Mouse (Mus musculus) stomach, postnatal 0 days (tissue): ENCODE data around the gene Tshr. TPM values are rescaled to one million over a fixed set of nuclear protein-coding genes. Genes with fewer than 3 reads are reported as not detected.
A peak's percentile ranks its signal among the peaks of the same experiment; 100 is the strongest.
"Not testable (repeated sequence)": the region's sequence is repeated elsewhere in the genome, so short reads cannot be mapped to it uniquely, and the experiment has no call there.

ENCODE experiments used
- ATAC-seq: fragments of 200-750 bp; cut with Nextera tagmentation; 2 replicates; pipeline ENCODE4 v1.8.0; 2017; ENCODE audit not compliant: low FRiP score, low TSS enrichment
- DNase-seq: peaks from one replicate; pipeline ENCODE4 v3.0.0-alpha.2; 2016; ENCODE audit warnings: low spot score
- H3K27ac ChIP-seq: fragments of 300-500 bp; sonication (generic); replicated peaks from 2 replicates; pipeline ENCODE4 v1.5.1; 2014; ENCODE audit warnings: mild to moderate bottlenecking, control low read depth
- H3K27me3 ChIP-seq: fragments of 300-500 bp; sonication (generic); 2 replicates; pipeline ENCODE4 v1.6.1; 2014; ENCODE audit warnings: low read length; ENCODE audit not compliant: control insufficient read depth, insufficient read depth
- H3K36me3 ChIP-seq: fragments of 300-500 bp; sonication (generic); 2 replicates; pipeline ENCODE4 v1.6.1; 2014; ENCODE audit warnings: low read length, mixed read lengths; ENCODE audit not compliant: control insufficient read depth, insufficient read depth
- H3K4me1 ChIP-seq: fragments of 300-500 bp; sonication (generic); replicated peaks from 2 replicates; pipeline ENCODE4 v1.6.1; 2014; ENCODE audit warnings: antibody characterized with exemption; ENCODE audit not compliant: control insufficient read depth, insufficient read depth
- H3K4me2 ChIP-seq: fragments of 300-500 bp; sonication (generic); replicated peaks from 2 replicates; pipeline ENCODE4 v1.6.1; 2014; ENCODE audit warnings: low read depth, mild to moderate bottlenecking, control low read depth, moderate library complexity
- H3K4me3 ChIP-seq: fragments of 300-500 bp; sonication (generic); 2 replicates; pipeline ENCODE4 v1.5.1; 2014; ENCODE audit warnings: low read depth, low read length, control low read depth
- H3K9ac ChIP-seq: fragments of 300-500 bp; sonication (generic); 2 replicates; pipeline ENCODE4 v1.6.1; 2014; ENCODE audit warnings: mild to moderate bottlenecking, low read length, control low read depth, mixed read lengths
- H3K9me3 ChIP-seq: fragments of 300-500 bp; sonication (generic); 2 replicates; pipeline ENCODE4 v1.6.1; 2016; ENCODE audit warnings: low read length; ENCODE audit not compliant: control insufficient read depth
- CTCF ChIP-seq: IDR thresholded peaks from 2 replicates; pipeline ENCODE4 v1.5.1; 2016; ENCODE audit warnings: antibody characterized with exemption, low read depth, mild to moderate bottlenecking, moderate library complexity
- EP300 ChIP-seq: optimal IDR thresholded peaks from 2 replicates; pipeline ENCODE3; 2016; ENCODE audit warnings: antibody characterized with exemption
- WGBS: fragments of 180-500 bp; shearing (Covaris S2); extraction: QIAGEN DNeasy Blood & Tissue Kit; methylation state at CpG from one replicate; pipeline ENCODE4 v1.1.7; 2014; 5-methylcytosine and 5-hydroxymethylcytosine counted together
- polyA plus RNA-seq: library from polyadenylated mRNA; unstranded; fragments of >200 nt; fragmentation: Nextera tagmentation; extraction: Ambion mirVana; gene quantifications from 2 replicates; pipeline ENCODE4 v1.2.1, GENCODE M21; 2015

The Tshr gene
- polyA plus RNA-seq, 1 experiment from 2014 or later: 0.32 TPM

DNA sequence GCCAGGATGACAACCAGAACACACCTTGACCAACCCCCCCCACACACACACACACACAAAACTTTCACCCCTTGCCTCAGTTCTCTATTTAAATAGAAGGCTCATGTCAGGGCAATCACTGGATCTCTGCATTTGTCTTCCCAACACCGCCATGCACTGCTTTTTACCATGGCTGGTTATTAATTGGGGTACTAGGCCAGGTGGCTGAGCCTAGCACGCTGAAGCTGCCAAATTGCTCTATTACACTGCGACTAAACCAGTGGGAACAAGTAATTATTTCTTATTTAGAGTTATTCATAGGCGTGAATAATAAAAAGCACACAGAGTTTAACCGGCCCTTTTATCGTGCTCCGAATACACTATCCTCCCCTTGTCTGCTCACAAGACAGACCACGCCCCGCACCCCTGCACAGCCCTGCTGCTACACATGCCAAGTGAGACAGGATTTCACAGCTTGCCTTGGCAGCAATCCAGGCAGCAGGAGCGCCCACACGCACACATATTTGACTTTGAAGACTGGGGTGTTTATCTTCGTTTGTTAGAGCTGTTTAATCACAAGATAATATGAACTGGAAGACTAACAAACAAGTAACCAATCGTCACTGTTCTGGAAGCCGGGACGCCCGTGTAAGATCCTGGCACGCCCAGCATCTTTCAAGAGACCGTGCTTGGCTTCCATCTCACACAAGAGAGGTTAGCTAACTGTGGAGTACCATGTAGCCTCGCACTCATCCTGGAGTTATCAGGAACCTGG is 167.6 kb downstream of the Tshr start:
- no peaks in the 10 kb centered on the region; the same call in 1 of the 2 replicates for H3K27me3 ChIP-seq
- ATAC-seq: peak; percentile 91
- DNase-seq: peak; percentile 88
- 24% methylated on average over 19 of the region's 19 CpGs for WGBS
- H3K9ac ChIP-seq: no peak overlapping the region
- no peaks in the 10 kb centered on the region for H3K4me1 ChIP-seq
- no peak overlapping the region for H3K27ac ChIP-seq
- no peak overlapping the region for H3K4me3 ChIP-seq
- no peaks in the 10 kb centered on the region; the same call in 1 of the 2 replicates for H3K36me3 ChIP-seq
- peak overlapping the region; percentile 31 for H3K4me2 ChIP-seq
- no peaks in the 10 kb centered on the region for H3K9me3 ChIP-seq
- TF ChIP-seq EP300: no peak
- TF ChIP-seq CTCF: no peak

DNA sequence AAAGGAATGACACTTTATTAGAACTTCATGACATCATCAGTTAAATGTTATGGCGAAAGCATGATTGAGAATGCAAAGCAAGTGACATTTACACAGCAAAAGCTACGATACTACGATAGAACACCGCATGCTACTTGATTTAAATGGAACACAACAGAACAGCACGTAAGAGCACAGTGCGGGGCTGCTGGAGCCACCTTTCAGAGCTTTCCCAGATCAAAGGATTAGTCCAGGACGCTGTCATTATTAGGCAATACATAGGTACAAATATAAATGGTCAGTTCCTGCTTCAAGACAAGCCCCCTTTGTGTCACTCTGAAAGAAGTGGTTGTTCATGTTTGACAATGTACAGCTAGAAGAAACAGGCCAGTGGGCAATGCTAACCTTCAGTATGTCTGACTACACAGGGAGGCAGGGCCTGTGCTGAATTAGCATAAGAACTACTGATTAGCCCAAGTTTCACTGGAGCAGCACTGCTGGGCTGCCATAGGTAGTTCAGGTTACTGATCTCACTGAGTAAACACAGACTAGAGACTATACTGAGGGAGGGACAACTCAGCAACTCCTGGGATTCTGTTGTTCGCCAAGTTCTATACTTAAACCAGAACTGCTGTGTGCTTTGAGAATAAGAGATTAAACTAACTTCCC is 173.1 kb downstream of the Tshr start:
- H3K4me1 ChIP-seq, H3K4me3 ChIP-seq, H3K27ac ChIP-seq, H3K4me2 ChIP-seq, H3K36me3 ChIP-seq, H3K27me3 ChIP-seq, H3K9ac ChIP-seq, DNase-seq, H3K9me3 ChIP-seq: not testable (repeated sequence)
- 66% methylated on average over 8 of the region's 8 CpGs for WGBS
- peak; percentile 99 for ATAC-seq

DNA sequence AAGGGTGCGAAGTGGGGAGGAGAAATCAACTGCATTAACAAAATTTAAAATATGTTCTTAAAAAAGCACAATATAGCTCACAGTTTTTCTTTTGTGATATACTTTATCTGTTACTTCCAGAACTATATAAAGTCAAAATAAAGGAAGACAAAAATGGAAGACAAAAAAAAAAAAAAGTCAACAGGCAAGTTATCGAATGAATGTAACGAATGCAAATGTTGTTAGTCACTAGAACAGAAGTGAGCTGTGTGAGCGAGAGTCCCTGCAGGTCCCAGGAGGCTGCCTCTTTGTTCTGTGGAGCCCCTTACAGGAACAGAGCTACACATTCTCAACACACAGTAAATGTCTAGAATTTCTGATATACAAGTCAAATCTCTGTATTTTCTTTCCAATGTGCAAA is 173.8 kb downstream of the Tshr start:
- not testable (repeated sequence) for H3K36me3 ChIP-seq, H3K4me2 ChIP-seq, ATAC-seq, H3K9ac ChIP-seq, H3K9me3 ChIP-seq, H3K27ac ChIP-seq, H3K27me3 ChIP-seq, H3K4me1 ChIP-seq, H3K4me3 ChIP-seq, DNase-seq
- whole genome bisulfite sequencing: 87% methylated on average over 4 of the region's 4 CpGs

DNA sequence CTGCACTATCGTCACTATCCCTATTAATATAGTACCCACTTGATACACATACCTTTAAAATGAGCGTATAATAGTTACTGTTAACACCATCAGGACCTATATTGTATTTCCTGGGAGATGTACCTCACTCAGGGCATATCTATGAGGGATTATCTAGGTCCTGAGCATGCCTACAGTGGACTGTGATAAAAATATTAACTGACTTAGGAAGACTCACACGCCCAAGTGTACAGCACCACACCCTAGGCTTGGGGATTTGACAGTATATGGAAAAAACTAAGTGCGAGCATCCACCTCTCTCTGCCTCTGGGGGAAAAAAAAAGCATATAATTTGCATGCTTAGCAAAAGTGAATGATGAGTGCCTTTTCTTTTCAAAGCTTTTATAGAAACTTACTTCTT is 182.8 kb downstream of the Tshr start:
- Histone ChIP-seq H3K36me3 (peaks cover 13% of the 10 kb centered on the region; the same call in 1 of the 2 replicates), H3K4me1 (no peaks in the 10 kb centered on the region), H3K4me2 (no peak overlapping the region), H3K9me3 (no peaks in the 10 kb centered on the region), H3K9ac (no peak overlapping the region), H3K27me3 (no peaks in the 10 kb centered on the region), H3K4me3 (no peak overlapping the region), H3K27ac (no peak overlapping the region)
- no peak for DNase-seq
- 88% methylated on average over 4 of the region's 4 CpGs for WGBS
- TF ChIP-seq CTCF: no peak
- no peak for TF ChIP-seq EP300
- ATAC-seq: no peak

DNA sequence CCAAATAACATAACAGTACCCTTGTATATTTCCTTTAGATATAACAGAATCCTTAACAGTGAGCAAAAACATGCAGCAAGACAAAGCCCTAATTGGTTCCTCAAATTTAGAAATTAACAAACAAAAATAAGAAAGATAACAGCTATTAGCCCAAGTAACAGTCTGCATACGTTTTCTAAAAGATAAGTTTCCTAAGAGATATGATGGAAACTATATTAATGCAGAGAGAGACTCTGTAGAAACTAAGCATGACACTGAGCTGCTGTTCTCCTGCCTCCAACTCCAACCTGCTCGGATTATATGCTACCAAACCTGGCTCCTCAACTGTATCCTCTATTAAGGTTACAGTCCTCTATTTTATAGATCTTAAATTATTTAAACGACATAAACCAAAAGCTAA is 184.9 kb downstream of the Tshr start:
- H3K36me3 ChIP-seq: peaks cover 13% of the 10 kb centered on the region; the same call in 1 of the 2 replicates
- TF ChIP-seq CTCF (no peak), EP300 (no peak)
- WGBS: 83% methylated on average over 3 of the region's 3 CpGs

DNA sequence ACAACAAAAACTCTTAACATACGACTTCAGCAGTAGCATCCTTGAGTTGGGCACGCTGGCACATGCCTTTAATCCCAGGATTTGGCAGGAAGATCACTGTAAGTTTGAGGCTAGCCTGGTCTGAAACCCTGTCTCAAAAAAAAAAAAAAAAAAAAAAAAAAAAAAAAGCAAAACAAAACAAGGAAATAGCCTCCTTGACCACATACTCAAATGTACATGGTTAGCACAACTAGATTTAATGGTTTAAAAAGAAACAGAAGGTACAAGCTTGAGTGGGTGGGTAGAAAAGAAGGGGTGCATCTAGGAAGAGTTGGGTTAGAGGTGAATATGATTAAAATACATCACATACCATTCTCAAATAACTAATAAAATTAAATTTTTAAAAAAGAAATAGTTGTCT is 187.3 kb downstream of the Tshr start:
- H3K9ac ChIP-seq: no peak overlapping the region
- H3K27ac ChIP-seq: no peak overlapping the region
- H3K4me3 ChIP-seq: no peak overlapping the region
- no peaks in the 10 kb centered on the region for H3K9me3 ChIP-seq
- DNase-seq (no peak), ATAC-seq (no peak)
- no peaks in the 10 kb centered on the region for H3K27me3 ChIP-seq
- no peak overlapping the region for H3K4me2 ChIP-seq
- no peak for TF ChIP-seq EP300
- TF ChIP-seq CTCF: no peak
- peaks cover 12% of the 10 kb centered on the region; the same call in 1 of the 2 replicates for H3K36me3 ChIP-seq
- WGBS: 79% methylated on average over 2 of the region's 2 CpGs
- no peaks in the 10 kb centered on the region for H3K4me1 ChIP-seq

More for the DNA sequence above, 184.9 kb downstream of the Tshr start:
- Histone ChIP-seq H3K9ac (no peak overlapping the region), H3K4me3 (no peak overlapping the region), H3K4me2 (no peak overlapping the region), H3K9me3 (no peaks in the 10 kb centered on the region), H3K27ac (no peak overlapping the region), H3K27me3 (no peaks in the 10 kb centered on the region), H3K4me1 (no peaks in the 10 kb centered on the region)
- ATAC-seq: no peak
- no peak for DNase-seq
